Mouse (Mus musculus) heart, adult 8-10 months (tissue): ENCODE measurements around the gene Mast1. TPM values are rescaled to one million over a fixed set of nuclear protein-coding genes. Genes with fewer than 3 reads are reported as not detected.

Experiments
- DNase-seq: peaks from one replicate; pipeline ENCODE4 v3.0.0; 2022; ENCODE audit warnings: low spot score
- total RNA-seq, 4 experiments: library from RNA; stranded (reverse); gene quantifications; 2 replicates each; pipeline ENCODE4 v1.2.4; 2022

The Mast1 gene
- under 1 TPM; 0.06 to 0.19 (median 0.13) TPM for total RNA-seq

GRCm38 (mm10) chr8:84936962-84937546, at the start of gene Mast1:
TSS of gene Mast1 (minus strand) at chr8:84937359.
- DNase-seq, result no peak

GRCm38 (mm10) chr8:84986379-84986945, 49.3 kb upstream of the Mast1 start:
- DNase-seq, result no peak

GRCm38 (mm10) chr8:84985684-84986378, 48.7 kb upstream of the Mast1 start:
- peak; percentile 89 for DNase-seq

- DNase-seq, result no peak
Measured at GRCm38 (mm10) chr8:84985049-84985683, 48.0 kb upstream of the Mast1 start.

GRCm38 (mm10) chr8:84984294-84985048, 47.3 kb upstream of the Mast1 start:
- peak; percentile 62 for DNase-seq

GRCm38 (mm10) chr8:84982499-84983011, 45.4 kb upstream of the Mast1 start:
- DNase-seq, result no peak

- no peak for DNase-seq
Measured at GRCm38 (mm10) chr8:84981644-84982498, 44.7 kb upstream of the Mast1 start.

- DNase-seq, result peak; percentile 87
Measured at GRCm38 (mm10) chr8:84980622-84981358, 43.6 kb upstream of the Mast1 start.

GRCm38 (mm10) chr8:84979599-84980421, 42.7 kb upstream of the Mast1 start:
- DNase-seq, result peak; percentile 94

GRCm38 (mm10) chr8:84978248-84978940, 41.2 kb upstream of the Mast1 start, which contains the start of gene Junb:
TSS of gene Junb (minus strand) at chr8:84978718.
- DNase-seq, result peak; percentile 98

GRCm38 (mm10) chr8:84977435-84978247, 40.5 kb upstream of the Mast1 start:
- peak; percentile 68 for DNase-seq

GRCm38 (mm10) chr8:84976763-84977434, 39.7 kb upstream of the Mast1 start:
- no peak for DNase-seq

- peak; percentile 98 for DNase-seq
Measured at GRCm38 (mm10) chr8:84976031-84976762, 39.0 kb upstream of the Mast1 start.

GRCm38 (mm10) chr8:84975434-84975833, 38.3 kb upstream of the Mast1 start:
- peak; percentile 74 for DNase-seq

- no peak for DNase-seq
Measured at GRCm38 (mm10) chr8:84974543-84975142, 37.5 kb upstream of the Mast1 start.
